Mouse (Mus musculus) hindbrain, embryonic 15.5 days (tissue): Measurements from ENCODE around the gene 4930426L09Rik. TPM values are rescaled to one million over a fixed set of nuclear protein-coding genes. Genes with fewer than 3 reads are reported as not detected.

Experiments
- ATAC-seq: fragments of 200-750 bp; cut with Nextera tagmentation; 2 replicates; pipeline ENCODE4 v1.8.0; 2017; ENCODE audit warnings: low read depth, moderate number of reproducible peaks, moderate TSS enrichment; ENCODE audit not compliant: low FRiP score
- H3K27ac ChIP-seq: fragments of 300-500 bp; sonication (generic); replicated peaks from 2 replicates; pipeline ENCODE4 v1.5.1; 2015; ENCODE audit warnings: mild to moderate bottlenecking, inconsistent platforms
- H3K27me3 ChIP-seq: fragments of 300-500 bp; sonication (generic); 2 replicates; pipeline ENCODE4 v1.6.1; 2015; ENCODE audit warnings: control low read depth, inconsistent platforms
- H3K36me3 ChIP-seq: fragments of 300-500 bp; sonication (generic); 2 replicates; pipeline ENCODE4 v1.6.1; 2015; ENCODE audit warnings: control low read depth, inconsistent platforms
- H3K4me1 ChIP-seq: fragments of 300-500 bp; sonication (generic); replicated peaks from 2 replicates; pipeline ENCODE4 v1.6.1; 2015; ENCODE audit warnings: control low read depth, inconsistent platforms
- H3K4me2 ChIP-seq: fragments of 300-500 bp; sonication (generic); 2 replicates; pipeline ENCODE4 v1.6.1; 2015; ENCODE audit warnings: moderate library complexity, mild to moderate bottlenecking, inconsistent platforms
- H3K4me3 ChIP-seq: fragments of 300-500 bp; sonication (generic); 2 replicates; pipeline ENCODE4 v1.5.1; 2015; ENCODE audit warnings: mild to moderate bottlenecking, inconsistent platforms
- H3K9ac ChIP-seq: fragments of 300-500 bp; sonication (generic); 2 replicates; pipeline ENCODE4 v1.6.1; 2015; ENCODE audit warnings: inconsistent platforms
- H3K9me3 ChIP-seq: fragments of 300-500 bp; sonication (generic); 2 replicates; pipeline ENCODE4 v1.6.1; 2016; ENCODE audit warnings: control low read depth, inconsistent platforms
- WGBS: fragments of 180-500 bp; shearing (Covaris S2); methylation state at CpG from one replicate; pipeline ENCODE4 v1.1.7; 2015; 5-methylcytosine and 5-hydroxymethylcytosine counted together
- polyA plus RNA-seq: library from polyadenylated mRNA; unstranded; fragments of >200 nt; fragmentation: Nextera tagmentation; extraction: Ambion mirVana; gene quantifications from 2 replicates; pipeline ENCODE4 v1.2.1, GENCODE M21; 2015

4930426L09Rik gene
- polyA plus RNA-seq, 1 experiment from 2014 or later: 0.34 TPM

DNA sequence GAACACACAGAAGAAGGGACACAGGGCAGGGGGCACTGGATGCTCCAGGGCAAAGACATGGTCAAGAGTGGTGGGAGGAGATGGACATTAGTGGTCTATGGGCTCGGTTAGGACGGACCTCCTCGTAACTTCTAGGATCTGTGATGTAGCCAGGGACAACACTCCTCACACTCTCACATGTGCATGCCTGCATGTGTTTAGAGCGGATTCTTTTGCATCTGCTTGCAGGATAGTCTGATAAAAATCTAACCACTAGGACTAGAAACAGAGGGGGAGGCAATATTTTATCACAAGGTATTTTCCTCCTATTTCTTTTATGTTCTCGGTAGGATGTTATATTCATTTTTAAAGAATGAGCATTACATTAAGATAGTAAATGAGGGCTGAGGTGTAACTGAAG is 38.6 kb upstream of the 4930426L09Rik start:
- 91% methylated on average over 5 of the region's 5 CpGs for WGBS
- ATAC-seq: no peak

DNA sequence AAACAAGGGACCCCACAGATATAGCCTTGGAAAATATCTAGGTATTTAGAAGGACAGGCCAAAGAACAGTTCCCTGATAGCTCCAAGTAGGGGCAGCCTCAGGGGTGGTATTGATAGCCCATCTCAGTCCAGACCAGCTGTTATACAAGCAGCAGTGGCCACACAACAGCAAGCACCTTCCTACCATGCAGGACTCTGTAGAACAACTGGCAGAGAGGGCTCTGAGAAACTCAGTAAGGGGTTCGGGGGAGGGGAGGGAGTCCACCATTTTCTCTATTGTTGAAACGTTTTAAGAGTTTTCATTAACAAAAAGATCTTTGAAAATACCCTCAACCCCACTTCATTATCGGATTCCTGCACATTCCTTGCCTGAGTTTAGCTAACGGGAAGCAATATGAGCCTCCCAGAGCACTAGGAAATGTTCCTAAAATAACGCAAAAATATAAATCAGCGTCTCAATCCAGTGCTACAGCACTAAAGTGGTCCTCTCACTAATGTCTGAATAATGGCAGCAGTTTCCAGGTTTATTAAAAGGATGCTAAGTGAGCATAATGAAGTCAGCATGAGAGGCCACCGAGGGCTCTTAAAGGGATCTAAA is 37.7 kb upstream of the 4930426L09Rik start:
- Histone ChIP-seq H3K27me3 (no peaks in the 10 kb centered on the region), H3K4me2 (no peak overlapping the region), H3K36me3 (no peaks in the 10 kb centered on the region), H3K27ac (no peak overlapping the region), H3K4me3 (no peak overlapping the region), H3K4me1 (no peaks in the 10 kb centered on the region), H3K9me3 (no peaks in the 10 kb centered on the region), H3K9ac (no peak overlapping the region)
- ATAC-seq: no peak
- WGBS: 38% methylated on average over 7 of the region's 7 CpGs

More for the DNA sequence above, 38.6 kb upstream of the 4930426L09Rik start:
- Histone ChIP-seq H3K36me3 (no peaks in the 10 kb centered on the region), H3K9ac (no peak overlapping the region), H3K4me2 (no peak overlapping the region), H3K4me3 (no peak overlapping the region), H3K9me3 (no peaks in the 10 kb centered on the region), H3K27me3 (no peaks in the 10 kb centered on the region), H3K4me1 (no peaks in the 10 kb centered on the region), H3K27ac (no peak overlapping the region)

DNA sequence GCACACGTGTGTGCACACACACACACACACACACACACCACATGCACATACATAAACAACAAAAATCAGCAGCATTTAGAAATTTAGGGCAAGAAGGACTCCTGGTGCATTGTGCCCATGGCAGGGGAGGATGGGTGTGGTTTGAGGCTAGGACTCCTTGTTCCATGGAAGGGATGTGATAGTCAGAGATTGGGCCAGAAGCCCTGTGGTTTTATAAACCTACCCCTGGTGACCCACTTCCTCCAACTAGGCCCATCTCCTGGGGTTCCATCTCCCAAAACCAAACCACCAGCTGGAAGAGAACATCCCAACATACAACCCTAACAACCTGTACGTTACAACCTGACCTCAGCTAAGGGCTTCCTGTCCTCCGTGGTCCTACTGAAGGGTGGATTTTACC is 35.6 kb upstream of the 4930426L09Rik start:
- H3K36me3 ChIP-seq: no peaks in the 10 kb centered on the region
- H3K9me3 ChIP-seq: no peaks in the 10 kb centered on the region
- H3K4me1 ChIP-seq: no peaks in the 10 kb centered on the region
- H3K4me3 ChIP-seq: no peak overlapping the region
- H3K27ac ChIP-seq: no peak overlapping the region
- no peaks in the 10 kb centered on the region for H3K27me3 ChIP-seq
- no peak overlapping the region for H3K4me2 ChIP-seq
- 78% methylated on average over 3 of the region's 3 CpGs for WGBS
- ATAC-seq: no peak
- no peak overlapping the region for H3K9ac ChIP-seq

DNA sequence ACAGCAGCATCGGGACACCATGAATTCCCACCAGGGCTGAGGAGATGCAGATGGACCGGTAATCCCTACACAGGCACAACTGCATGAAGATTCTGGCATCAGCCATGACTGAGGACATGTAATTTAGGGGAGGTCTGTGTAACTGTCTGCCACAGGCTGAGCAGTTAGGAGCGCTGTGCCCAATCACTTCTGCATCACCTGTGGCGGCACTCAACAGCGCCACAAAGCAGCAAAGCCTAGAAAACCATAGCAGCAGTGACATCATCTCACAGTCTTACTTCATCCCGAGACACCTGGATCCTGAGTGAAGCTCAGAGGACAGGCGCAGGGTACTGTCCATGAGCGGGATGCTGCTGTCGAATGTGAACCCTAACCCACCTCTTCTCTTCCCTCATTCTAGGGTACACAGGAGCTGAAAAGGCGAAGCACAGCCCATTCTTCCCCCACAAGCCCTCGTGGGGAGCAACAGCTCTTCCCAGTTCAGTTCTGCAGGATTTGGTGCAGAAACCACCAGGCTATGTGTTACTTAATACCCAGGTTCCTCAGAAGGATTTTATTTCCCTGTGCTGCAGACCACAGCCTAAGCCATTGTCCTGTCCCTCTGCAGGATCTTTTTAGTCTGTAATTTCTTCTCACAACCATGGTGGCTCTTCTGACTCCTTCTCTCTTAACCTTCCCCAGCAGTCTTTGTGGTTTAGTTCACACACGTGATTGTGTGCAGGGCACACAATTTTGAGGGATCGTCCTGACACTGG is 34.7 kb upstream of the 4930426L09Rik start:
- ATAC-seq: no peak
- H3K36me3 ChIP-seq: no peaks in the 10 kb centered on the region
- H3K9me3 ChIP-seq: no peaks in the 10 kb centered on the region
- H3K4me2 ChIP-seq: no peak overlapping the region
- H3K27me3 ChIP-seq: no peaks in the 10 kb centered on the region
- H3K9ac ChIP-seq: no peak overlapping the region
- no peak overlapping the region for H3K4me3 ChIP-seq
- WGBS: 85% methylated on average over 13 of the region's 13 CpGs
- H3K4me1 ChIP-seq: no peaks in the 10 kb centered on the region
- H3K27ac ChIP-seq: no peak overlapping the region

DNA sequence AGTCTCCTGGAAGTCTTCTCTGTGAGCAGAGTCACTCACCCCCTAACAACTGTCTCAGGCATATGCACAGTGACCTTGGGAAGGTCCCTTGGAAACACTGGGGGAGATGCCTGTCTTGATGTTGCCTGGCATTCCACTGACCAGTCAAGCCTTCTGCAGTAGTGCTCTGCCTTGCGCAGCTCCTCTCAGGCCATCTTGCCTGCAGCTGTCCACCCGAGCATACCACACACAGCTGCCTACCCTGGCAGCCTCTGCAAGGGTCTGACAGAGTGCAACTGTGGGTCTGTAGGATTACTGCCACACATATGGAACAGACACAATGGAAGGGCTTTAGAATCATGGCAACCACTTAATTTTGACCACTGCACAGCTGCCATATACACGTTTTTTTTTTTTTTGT is 33.0 kb upstream of the 4930426L09Rik start:
- Histone ChIP-seq H3K27me3 (no peaks in the 10 kb centered on the region), H3K9ac (no peak overlapping the region), H3K9me3 (no peaks in the 10 kb centered on the region), H3K4me2 (no peak overlapping the region), H3K27ac (no peak overlapping the region), H3K36me3 (no peaks in the 10 kb centered on the region), H3K4me3 (no peak overlapping the region), H3K4me1 (no peaks in the 10 kb centered on the region)
- WGBS: 79% methylated on average over 3 of the region's 3 CpGs
- ATAC-seq: no peak

DNA sequence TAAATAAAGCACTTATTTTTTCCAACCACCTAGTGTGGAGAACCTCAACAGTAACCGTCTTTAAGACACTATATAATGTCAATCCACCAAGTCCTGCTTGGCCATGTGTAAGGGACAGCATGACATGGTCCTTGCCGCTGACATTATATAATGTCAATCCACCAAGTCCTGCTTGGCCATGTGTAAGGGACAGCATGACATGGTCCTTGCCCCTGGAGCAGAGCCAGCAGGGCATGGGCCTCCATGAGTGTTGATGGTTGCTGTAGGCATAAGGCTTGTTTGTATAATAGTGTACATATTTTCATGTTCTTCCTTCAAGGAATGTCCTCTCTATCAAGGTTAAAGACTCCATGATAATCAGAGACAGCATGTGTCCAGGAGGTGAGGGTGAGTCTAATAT is 32.2 kb upstream of the 4930426L09Rik start:
- Histone ChIP-seq H3K27ac (no peak overlapping the region), H3K36me3 (no peaks in the 10 kb centered on the region), H3K27me3 (no peaks in the 10 kb centered on the region), H3K9ac (no peak overlapping the region), H3K4me2 (no peak overlapping the region), H3K9me3 (no peaks in the 10 kb centered on the region), H3K4me1 (no peaks in the 10 kb centered on the region), H3K4me3 (no peak overlapping the region)
- ATAC-seq: no peak
- WGBS: 98% methylated on average over 2 of the region's 2 CpGs

DNA sequence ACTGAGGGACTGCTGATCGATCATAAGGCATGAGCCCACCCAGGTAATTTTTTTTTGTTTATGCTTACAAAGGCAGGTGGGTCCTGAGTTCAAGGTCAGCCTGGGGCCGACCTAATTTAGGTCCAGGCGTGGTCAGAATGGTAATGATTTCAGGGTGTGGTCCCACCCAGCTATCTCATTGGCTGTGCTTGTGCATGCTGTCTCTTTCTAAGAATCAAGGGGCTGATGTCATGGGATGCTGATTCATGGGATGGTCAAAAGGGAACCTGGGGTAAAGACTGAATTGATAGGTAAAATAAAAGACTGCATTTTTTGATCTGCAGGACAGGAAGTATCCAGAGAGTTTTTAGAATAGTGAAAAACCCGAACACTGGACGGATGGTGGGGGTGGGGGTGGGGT is 31.6 kb upstream of the 4930426L09Rik start:
- Histone ChIP-seq H3K4me2 (no peak overlapping the region), H3K9me3 (no peaks in the 10 kb centered on the region), H3K4me1 (no peaks in the 10 kb centered on the region), H3K4me3 (no peak overlapping the region), H3K9ac (no peak overlapping the region), H3K36me3 (no peaks in the 10 kb centered on the region), H3K27me3 (no peaks in the 10 kb centered on the region), H3K27ac (no peak overlapping the region)
- WGBS: 93% methylated on average over 5 of the region's 5 CpGs
- ATAC-seq: no peak

DNA sequence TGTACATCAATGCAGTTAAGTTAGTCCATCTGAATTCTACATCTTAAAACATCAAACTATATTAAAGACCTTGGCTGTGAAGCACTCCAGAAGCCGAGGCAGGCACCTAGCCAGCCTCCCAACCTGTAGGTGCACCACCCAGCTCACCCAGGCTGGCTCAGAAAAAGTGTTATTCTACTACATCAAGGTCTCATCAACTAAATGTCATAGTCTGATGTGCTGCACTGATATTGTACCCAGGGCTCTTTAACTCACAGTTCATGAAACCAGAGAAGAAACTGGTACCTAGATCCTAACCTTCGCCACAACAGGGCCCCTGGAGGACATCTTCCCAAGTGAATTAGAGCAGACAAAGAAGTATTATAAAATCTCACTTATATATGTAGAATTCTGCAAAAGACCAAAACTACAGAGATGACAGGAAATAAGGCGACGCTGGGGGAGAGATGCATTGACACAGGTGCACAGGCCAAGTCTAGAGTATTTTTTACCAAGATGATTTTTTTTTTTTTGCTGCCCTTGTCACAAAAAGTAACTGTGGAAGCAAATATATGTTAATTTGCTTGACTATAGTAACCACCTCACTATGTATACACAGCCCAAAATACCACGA is 30.6 kb upstream of the 4930426L09Rik start:
- Histone ChIP-seq H3K27me3 (no peaks in the 10 kb centered on the region), H3K36me3 (no peaks in the 10 kb centered on the region), H3K9me3 (no peaks in the 10 kb centered on the region), H3K4me2 (no peak overlapping the region), H3K27ac (no peak overlapping the region), H3K4me3 (no peak overlapping the region), H3K4me1 (no peaks in the 10 kb centered on the region), H3K9ac (no peak overlapping the region)
- WGBS: 97% methylated on average over 5 of the region's 5 CpGs
- ATAC-seq: no peak

DNA sequence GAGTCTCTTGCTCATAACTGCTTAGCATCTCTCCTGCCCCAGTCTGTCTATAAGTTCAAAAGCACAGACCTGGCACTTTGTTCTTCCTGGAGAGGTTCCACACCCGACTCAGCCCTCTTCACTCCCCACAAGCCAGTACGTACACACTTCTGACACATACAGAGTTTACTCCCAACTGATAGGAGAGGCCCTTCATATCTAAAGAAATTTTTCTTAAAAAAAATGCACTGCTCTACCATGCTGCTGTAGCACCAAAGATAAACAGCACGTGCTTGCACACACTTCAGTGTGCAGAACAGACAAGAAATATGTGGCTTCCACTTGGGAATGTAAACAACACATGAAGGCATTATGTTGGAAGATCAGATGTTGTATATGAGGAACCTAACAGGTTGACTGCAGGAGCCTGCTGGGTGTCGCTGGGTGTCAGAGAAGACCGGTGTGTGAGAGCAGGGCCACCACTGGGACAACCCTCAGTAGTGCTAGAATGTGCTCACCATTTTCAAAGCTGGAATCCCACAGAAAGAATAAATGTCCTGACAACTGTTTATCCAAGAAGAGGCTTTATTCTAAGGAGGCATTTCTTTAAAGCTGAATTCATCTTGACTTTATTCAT is 29.0 kb upstream of the 4930426L09Rik start:
- Histone ChIP-seq H3K27me3 (no peaks in the 10 kb centered on the region), H3K4me1 (no peaks in the 10 kb centered on the region), H3K4me3 (no peak overlapping the region), H3K36me3 (no peaks in the 10 kb centered on the region), H3K9ac (no peak overlapping the region), H3K4me2 (no peak overlapping the region), H3K9me3 (0 out of 2 replicates have a peak, but pooled peaks cover 5% of the 10 kb centered on the region), H3K27ac (no peak overlapping the region)
- no peak for ATAC-seq
- 80% methylated on average over 5 of the region's 5 CpGs for WGBS

DNA sequence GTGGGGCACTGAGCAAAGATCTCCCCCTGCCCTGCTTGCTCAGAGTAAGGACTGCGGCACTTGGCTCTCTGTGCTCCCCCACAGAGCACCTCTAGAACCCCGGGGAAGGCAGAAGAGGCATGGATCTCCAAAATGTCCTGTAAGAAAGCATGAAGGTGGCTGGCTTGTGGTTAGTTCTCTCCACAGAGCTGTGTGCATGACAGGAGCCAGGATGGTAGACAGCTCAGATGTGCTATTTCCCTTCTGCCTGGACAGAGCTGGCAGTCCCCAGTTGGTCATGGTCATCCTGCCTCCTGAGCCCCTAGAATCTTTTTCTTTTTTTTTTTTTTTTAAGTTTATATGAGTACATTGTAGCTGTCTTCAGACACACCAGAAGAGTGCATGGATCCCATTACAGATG is 27.7 kb upstream of the 4930426L09Rik start:
- WGBS: 82% methylated on average over 2 of the region's 2 CpGs

DNA sequence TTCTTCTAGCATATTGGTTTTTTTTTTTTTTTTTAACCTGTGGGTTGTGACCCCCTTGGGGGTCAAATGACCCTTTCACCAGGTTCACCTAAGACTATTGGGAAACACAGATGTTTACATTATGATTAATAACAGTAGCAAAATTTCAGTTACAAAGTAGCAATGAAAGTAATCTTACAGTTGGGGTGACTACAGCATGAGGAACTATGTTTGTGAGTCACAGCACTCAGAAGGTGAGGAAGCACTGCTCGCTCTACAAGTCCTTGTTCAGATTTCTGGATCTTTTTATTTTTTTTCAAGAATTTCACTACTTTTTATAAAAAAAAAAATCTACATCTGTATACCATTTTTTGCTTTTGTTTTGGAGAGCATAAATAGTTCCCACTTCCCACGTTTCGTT is 26.6 kb upstream of the 4930426L09Rik start:
- Histone ChIP-seq H3K4me2 (no peak overlapping the region), H3K9me3 (0 out of 2 replicates have a peak, but pooled peaks cover 5% of the 10 kb centered on the region), H3K4me1 (no peaks in the 10 kb centered on the region), H3K4me3 (no peak overlapping the region), H3K36me3 (no peaks in the 10 kb centered on the region), H3K27me3 (no peaks in the 10 kb centered on the region), H3K27ac (no peak overlapping the region), H3K9ac (no peak overlapping the region)
- WGBS: 85% methylated on average over 3 of the region's 3 CpGs
- ATAC-seq: no peak

More for the DNA sequence above, 27.7 kb upstream of the 4930426L09Rik start:
- no peak overlapping the region for H3K27ac ChIP-seq
- no peaks in the 10 kb centered on the region for H3K27me3 ChIP-seq
- ATAC-seq: no peak
- no peaks in the 10 kb centered on the region for H3K36me3 ChIP-seq
- no peak overlapping the region for H3K9ac ChIP-seq
- H3K4me1 ChIP-seq: no peaks in the 10 kb centered on the region
- 0 out of 2 replicates have a peak, but pooled peaks cover 5% of the 10 kb centered on the region for H3K9me3 ChIP-seq
- H3K4me2 ChIP-seq: no peak overlapping the region
- no peak overlapping the region for H3K4me3 ChIP-seq
